Mouse (Mus musculus) hindbrain, embryonic 16.5 days (tissue): ENCODE results near the gene Ten1. TPM values are rescaled to one million over a fixed set of nuclear protein-coding genes. Genes with fewer than 3 reads are reported as not detected.

ENCODE experiments used
- ATAC-seq: fragments of 200-750 bp; cut with Nextera tagmentation; 2 replicates; pipeline ENCODE4 v1.8.0; 2017; ENCODE audit warnings: moderate TSS enrichment, moderate library complexity
- H3K27ac ChIP-seq: fragments of 300-500 bp; sonication (generic); 2 replicates; pipeline ENCODE4 v1.5.1; 2014; ENCODE audit warnings: low read depth, mild to moderate bottlenecking, control low read depth, low read length, moderate library complexity
- H3K27me3 ChIP-seq: fragments of 300-500 bp; sonication (generic); replicated peaks from 2 replicates; pipeline ENCODE4 v1.6.1; 2014; ENCODE audit warnings: low read length; ENCODE audit not compliant: control insufficient read depth, insufficient read depth
- H3K36me3 ChIP-seq: fragments of 300-500 bp; sonication (generic); 2 replicates; pipeline ENCODE4 v1.6.1; 2014; ENCODE audit warnings: mild to moderate bottlenecking, low read length, moderate library complexity, mixed read lengths; ENCODE audit not compliant: control insufficient read depth, insufficient read depth
- H3K4me1 ChIP-seq: fragments of 300-500 bp; sonication (generic); 2 replicates; pipeline ENCODE4 v1.6.1; 2014; ENCODE audit warnings: low read depth, low read length; ENCODE audit not compliant: control insufficient read depth, insufficient read depth
- H3K4me2 ChIP-seq: fragments of 300-500 bp; sonication (generic); 2 replicates; pipeline ENCODE4 v1.6.1; 2014; ENCODE audit warnings: mild to moderate bottlenecking, low read length, control low read depth, moderate library complexity
- H3K4me3 ChIP-seq: fragments of 300-500 bp; sonication (generic); 2 replicates; pipeline ENCODE4 v1.5.1; 2014; ENCODE audit warnings: mild to moderate bottlenecking, low read length, control low read depth, moderate library complexity
- H3K9ac ChIP-seq: fragments of 300-500 bp; sonication (generic); 2 replicates; pipeline ENCODE4 v1.6.1; 2014; ENCODE audit warnings: low read depth, mild to moderate bottlenecking, control low read depth, low read length, moderate library complexity
- H3K9me3 ChIP-seq: fragments of 300-500 bp; sonication (generic); 2 replicates; pipeline ENCODE4 v1.6.1; 2014; ENCODE audit warnings: mild to moderate bottlenecking, low read length, moderate library complexity; ENCODE audit not compliant: control insufficient read depth
- WGBS: fragments of 180-500 bp; shearing (Covaris S2); extraction: QIAGEN DNeasy Blood & Tissue Kit; methylation state at CpG from one replicate; pipeline ENCODE4 v1.1.7; 2014; 5-methylcytosine and 5-hydroxymethylcytosine counted together
- polyA plus RNA-seq: library from polyadenylated mRNA; unstranded; fragments of >200 nt; fragmentation: Nextera tagmentation; extraction: Ambion mirVana; gene quantifications from 2 replicates; pipeline ENCODE4 v1.2.1, GENCODE M21; 2015

The Ten1 gene
- polyA plus RNA-seq, 1 experiment from 2014 or later: 106 TPM

GRCm38 (mm10) chr11:116195252-116195651, 3.4 kb upstream of the Ten1 start:
- peaks cover 8% of the 10 kb centered on the region for H3K36me3 ChIP-seq
- no peak overlapping the region for H3K9ac ChIP-seq
- no peak overlapping the region for H3K27ac ChIP-seq
- H3K27me3 ChIP-seq: no peaks in the 10 kb centered on the region
- WGBS: 83% methylated on average over 5 of the region's 5 CpGs
- no peak for ATAC-seq
- no peak overlapping the region for H3K4me3 ChIP-seq
- H3K4me1 ChIP-seq: peaks cover 14% of the 10 kb centered on the region
- H3K4me2 ChIP-seq: no peak overlapping the region
- H3K9me3 ChIP-seq: no peaks in the 10 kb centered on the region

- no peak overlapping the region for H3K9ac ChIP-seq
- no peak for ATAC-seq
- H3K4me1 ChIP-seq: peaks cover 14% of the 10 kb centered on the region
- 84% methylated on average over 3 of the region's 3 CpGs for WGBS
- H3K27ac ChIP-seq: no peak overlapping the region
- H3K9me3 ChIP-seq: no peaks in the 10 kb centered on the region
- no peak overlapping the region for H3K4me2 ChIP-seq
- peaks cover under 1% of the 10 kb centered on the region for H3K36me3 ChIP-seq
- H3K27me3 ChIP-seq: no peaks in the 10 kb centered on the region
- no peak overlapping the region for H3K4me3 ChIP-seq
These were observed 2.3 kb upstream of the Ten1 start for GRCm38 (mm10) chr11:116196336-116196735.

GRCm38 (mm10) chr11:116196866-116197583, 1.6 kb upstream of the Ten1 start:
- Histone ChIP-seq H3K27me3 (no peaks in the 10 kb centered on the region), H3K4me3 (no peak overlapping the region), H3K4me2 (peak overlapping the region; percentile 70; the same call in 1 of the 2 replicates), H3K36me3 (no peaks in the 10 kb centered on the region; the same call in 1 of the 2 replicates), H3K4me1 (peaks cover 14% of the 10 kb centered on the region), H3K27ac (no peak overlapping the region), H3K9ac (no peak overlapping the region), H3K9me3 (no peaks in the 10 kb centered on the region)
- ATAC-seq: no peak
- WGBS: 94% methylated on average over 18 of the region's 18 CpGs

- Histone ChIP-seq H3K4me1 (peaks cover 14% of the 10 kb centered on the region), H3K4me2 (peak overlapping the region; percentile 70), H3K36me3 (no peaks in the 10 kb centered on the region; the same call in 1 of the 2 replicates), H3K27ac (no peak overlapping the region), H3K9me3 (no peaks in the 10 kb centered on the region), H3K9ac (no peak overlapping the region), H3K4me3 (peak overlapping the region; percentile 65; the same call in 1 of the 2 replicates), H3K27me3 (no peaks in the 10 kb centered on the region)
- ATAC-seq: no peak
- WGBS: 94% methylated on average over 6 of the region's 6 CpGs
These were observed 1.1 kb upstream of the Ten1 start for GRCm38 (mm10) chr11:116197584-116197906.

- WGBS: 21% methylated on average over 13 of the region's 13 CpGs
- peak overlapping the region; percentile 83 for H3K9ac ChIP-seq
- H3K4me2 ChIP-seq: peak overlapping the region; percentile 70
- no peaks in the 10 kb centered on the region for H3K9me3 ChIP-seq
- peak overlapping the region; percentile 95 for H3K27ac ChIP-seq
- peak overlapping the region; percentile 65 for H3K4me3 ChIP-seq
- no peaks in the 10 kb centered on the region; the same call in 1 of the 2 replicates for H3K36me3 ChIP-seq
- H3K27me3 ChIP-seq: no peaks in the 10 kb centered on the region
- H3K4me1 ChIP-seq: peaks cover 14% of the 10 kb centered on the region
- ATAC-seq: no peak; the same call in 1 of the 2 replicates
These were observed 523 bp upstream of the Ten1 start for GRCm38 (mm10) chr11:116198132-116198531.

GRCm38 (mm10) chr11:116201151-116201550, 2.5 kb downstream of the Ten1 start:
- no peak overlapping the region for H3K4me2 ChIP-seq
- no peaks in the 10 kb centered on the region for H3K9me3 ChIP-seq
- no peak overlapping the region for H3K9ac ChIP-seq
- H3K4me1 ChIP-seq: peaks cover 9% of the 10 kb centered on the region
- WGBS: 95% methylated on average over 2 of the region's 2 CpGs
- no peak overlapping the region for H3K4me3 ChIP-seq
- no peak overlapping the region for H3K27ac ChIP-seq
- no peaks in the 10 kb centered on the region for H3K27me3 ChIP-seq
- ATAC-seq: no peak
- H3K36me3 ChIP-seq: peaks cover 4% of the 10 kb centered on the region; the same call in 1 of the 2 replicates

- no peak overlapping the region for H3K27ac ChIP-seq
- H3K9ac ChIP-seq: no peak overlapping the region
- no peak for ATAC-seq
- no peak overlapping the region for H3K4me2 ChIP-seq
- no peak overlapping the region for H3K4me3 ChIP-seq
- H3K9me3 ChIP-seq: no peaks in the 10 kb centered on the region
- H3K4me1 ChIP-seq: peaks cover 3% of the 10 kb centered on the region; the same call in 1 of the 2 replicates
- WGBS: 90% methylated on average over 3 of the region's 3 CpGs
- H3K27me3 ChIP-seq: no peaks in the 10 kb centered on the region
- H3K36me3 ChIP-seq: peaks cover 11% of the 10 kb centered on the region; the same call in 1 of the 2 replicates
These were observed 4.5 kb downstream of the Ten1 start for GRCm38 (mm10) chr11:116203150-116203549.

GRCm38 (mm10) chr11:116206678-116207077, 8.0 kb downstream of the Ten1 start:
- no peak overlapping the region for H3K9ac ChIP-seq
- no peaks in the 10 kb centered on the region for H3K4me1 ChIP-seq
- H3K4me2 ChIP-seq: no peak overlapping the region
- H3K4me3 ChIP-seq: no peak overlapping the region
- no peaks in the 10 kb centered on the region for H3K27me3 ChIP-seq
- H3K9me3 ChIP-seq: no peaks in the 10 kb centered on the region
- no peak for ATAC-seq
- peaks cover 11% of the 10 kb centered on the region; the same call in 1 of the 2 replicates for H3K36me3 ChIP-seq
- H3K27ac ChIP-seq: no peak overlapping the region
- 75% methylated on average over 4 of the region's 4 CpGs for WGBS

- no peak for ATAC-seq
- Histone ChIP-seq H3K36me3 (peaks cover 11% of the 10 kb centered on the region; the same call in 1 of the 2 replicates), H3K27me3 (no peaks in the 10 kb centered on the region), H3K9ac (no peak overlapping the region), H3K4me3 (no peak overlapping the region), H3K4me1 (no peaks in the 10 kb centered on the region), H3K4me2 (no peak overlapping the region), H3K27ac (no peak overlapping the region), H3K9me3 (no peaks in the 10 kb centered on the region)
- WGBS: 87% methylated on average over 3 of the region's 3 CpGs
These were observed 10.0 kb downstream of the Ten1 start for GRCm38 (mm10) chr11:116208660-116209059.
